ENCODE assay signal across 29 mouse cellular contexts in the genomic region with DNA sequence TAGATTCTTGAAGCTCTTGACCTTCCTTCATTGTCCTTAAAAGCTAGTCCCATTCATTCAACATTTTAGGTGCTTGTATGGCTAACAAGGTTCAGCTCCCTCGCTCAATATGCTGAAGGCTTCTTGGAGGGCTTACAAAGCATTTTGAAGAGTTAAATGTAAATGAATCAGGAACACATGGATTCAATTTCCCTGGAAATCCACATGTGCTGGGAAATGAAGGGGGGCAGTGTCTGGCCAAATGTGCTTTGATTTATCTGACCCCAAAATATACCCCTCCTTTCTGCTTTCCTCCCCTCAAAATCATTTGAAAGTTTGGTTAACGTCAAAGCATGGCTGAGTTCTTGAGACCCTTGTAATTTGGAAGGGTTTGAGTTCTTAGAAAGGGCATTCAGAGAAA.
DNase-seq lines count a peak whose midpoint lies in the region; ATAC-seq and TF ChIP-seq lines count a peak whose summit lies in the region.
"Had no signal": no experiment of that assay in that cellular context is flagged by ENCODE, and none has a peak within 500 bp of the region (broad histone marks: within the 10 kb centered on the region; RNA-seq: fewer than 3 reads in every experiment).

No protein-coding gene starts in this region.

- no peak for DNase-seq in neural tube, embryonic 11.5 days (ENCODE audit: low spot score)
- no peak for DNase-seq in neural tube, embryonic 10.5 days (ENCODE audit: extremely low spot score, low spot score)
- no peak for DNase-seq in limb, embryonic 10.5 days (ENCODE audit: low spot score)
- DNase-seq in mesoderm, embryonic 11.5 days (ENCODE audit: low read depth, low spot score): peak; percentile 39
- DNase-seq in left cerebral cortex, postnatal 14 days (ENCODE audit: low spot score in 2 of 2): no peak
- no peak for DNase-seq in stomach, postnatal 0 days (ENCODE audit: low spot score)
- DNase-seq in lung, adult 2 months: no peak
- DNase-seq: B cell, adult 2 months; cerebellum, adult 2 months; cerebellum, postnatal 25 days; gastrocnemius, postnatal 14 days; heart, postnatal 36 days; kidney, adult 11 months; left cerebral cortex, postnatal 4 days; liver, embryonic 13.5 days; lung, adult 18-20 months; lung, postnatal 10 days; right cerebral cortex, adult 18-20 months; spleen, adult 18-20 months had no signal

- no peaks in the 10 kb centered on the region for H3K36me3 ChIP-seq in neural tube, embryonic 11.5 days (ENCODE audit: control insufficient read depth, insufficient read depth, low read length)
- no peaks in the 10 kb centered on the region for H3K36me3 ChIP-seq in embryonic facial prominence, embryonic 12.5 days
- H3K36me3 ChIP-seq in limb, embryonic 10.5 days: no peaks in the 10 kb centered on the region
- H3K36me3 ChIP-seq in stomach, postnatal 0 days (ENCODE audit: control insufficient read depth, insufficient read depth, low read length): no peaks in the 10 kb centered on the region
- H3K36me3 ChIP-seq: forebrain, embryonic 12.5 days; heart, embryonic 15.5 days; liver, embryonic 13.5 days; midbrain, embryonic 15.5 days; neural tube, embryonic 12.5 days had no signal

- H3K4me2 ChIP-seq in neural tube, embryonic 11.5 days (ENCODE audit: low read depth): no peak overlapping the region
- H3K4me2 ChIP-seq in embryonic facial prominence, embryonic 12.5 days (replicated peaks): no peak overlapping the region
- H3K4me2 ChIP-seq in stomach, postnatal 0 days (replicated peaks; ENCODE audit: low read depth): no peak overlapping the region
- H3K4me2 ChIP-seq: forebrain, embryonic 12.5 days; heart, embryonic 15.5 days; hindbrain, embryonic 14.5 days; liver, embryonic 13.5 days; midbrain, embryonic 15.5 days; neural tube, embryonic 12.5 days had no signal

- intact Hi-C loops in left cerebral cortex, postnatal 14 days (cut with DNase I): loop anchor here (5.0 kb wide), 4 partner anchors 268 to 1072 kb away; no protein-coding TSS in a partner anchor

- no peak overlapping the region for H3K4me3 ChIP-seq in neural tube, embryonic 11.5 days (ENCODE audit: low read depth, low read length)
- no peak overlapping the region for H3K4me3 ChIP-seq in embryonic facial prominence, embryonic 12.5 days
- H3K4me3 ChIP-seq in limb, embryonic 10.5 days: no peak overlapping the region
- H3K4me3 ChIP-seq in stomach, postnatal 0 days (ENCODE audit: low read depth, low read length): no peak overlapping the region
- no peak overlapping the region for H3K4me3 ChIP-seq in lung, adult 2 months (replicated peaks; ENCODE audit: extremely low read depth, low read depth, low read length)
- H3K4me3 ChIP-seq: erythroblast, embryonic 14.5 days; forebrain, embryonic 12.5 days; heart, embryonic 15.5 days; layer of hippocampus, adult 2 months; liver, embryonic 13.5 days; midbrain, embryonic 15.5 days; neural tube, embryonic 12.5 days had no signal

- H3K9ac ChIP-seq in neural tube, embryonic 11.5 days (ENCODE audit: low read length): no peak overlapping the region
- H3K9ac ChIP-seq in embryonic facial prominence, embryonic 12.5 days: no peak overlapping the region
- H3K9ac ChIP-seq in stomach, postnatal 0 days (ENCODE audit: low read length): no peak overlapping the region
- H3K9ac ChIP-seq: forebrain, embryonic 12.5 days; heart, embryonic 15.5 days; hindbrain, embryonic 14.5 days; liver, embryonic 13.5 days; midbrain, embryonic 15.5 days; neural tube, embryonic 12.5 days had no signal

- 74% methylated on average over 2 of the region's 2 CpGs for WGBS in neural tube, embryonic 11.5 days
- 17% methylated on average over 2 of the region's 2 CpGs for WGBS in embryonic facial prominence, embryonic 12.5 days
- 22% methylated on average over 2 of the region's 2 CpGs for WGBS in limb, embryonic 10.5 days
- WGBS in stomach, postnatal 0 days: 73% methylated on average over 2 of the region's 2 CpGs
- 78% methylated on average over 2 of the region's 2 CpGs for WGBS in lung, adult 2 months

- H3K4me1 ChIP-seq in neural tube, embryonic 11.5 days (ENCODE audit: control insufficient read depth, insufficient read depth, low read length): no peaks in the 10 kb centered on the region
- peaks cover 15% of the 10 kb centered on the region for H3K4me1 ChIP-seq in embryonic facial prominence, embryonic 12.5 days
- peaks cover 35% of the 10 kb centered on the region for H3K4me1 ChIP-seq in limb, embryonic 10.5 days
- no peaks in the 10 kb centered on the region for H3K4me1 ChIP-seq in stomach, postnatal 0 days (replicated peaks; ENCODE audit: control insufficient read depth, insufficient read depth)
- H3K4me1 ChIP-seq in lung, adult 2 months (ENCODE audit: control insufficient read depth, insufficient read depth, low read length): no peaks in the 10 kb centered on the region
- H3K4me1 ChIP-seq: forebrain, embryonic 12.5 days; liver, embryonic 13.5 days; midbrain, embryonic 15.5 days; neural tube, embryonic 12.5 days had no signal

- TF ChIP-seq POLR2A in lung, adult 2 months (IDR thresholded peaks at IDR 0.05; ENCODE audit: borderline replicate concordance, extremely low read depth, low read depth, low read length): no peak

- TF ChIP-seq EP300 in stomach, postnatal 0 days (optimal IDR thresholded peaks at IDR 0.05): no peak

- no peaks in the 10 kb centered on the region for H3K9me3 ChIP-seq in neural tube, embryonic 11.5 days (ENCODE audit: control insufficient read depth, low read length)
- H3K9me3 ChIP-seq in embryonic facial prominence, embryonic 12.5 days: no peaks in the 10 kb centered on the region
- H3K9me3 ChIP-seq in limb, embryonic 10.5 days (replicated peaks): no peaks in the 10 kb centered on the region
- H3K9me3 ChIP-seq in stomach, postnatal 0 days (ENCODE audit: control insufficient read depth, low read length): no peaks in the 10 kb centered on the region
- H3K9me3 ChIP-seq: forebrain, embryonic 12.5 days; heart, embryonic 15.5 days; liver, embryonic 13.5 days; midbrain, embryonic 15.5 days; neural tube, embryonic 12.5 days had no signal

- H3K27ac ChIP-seq in neural tube, embryonic 11.5 days (ENCODE audit: low read depth, low read length): 0 out of 2 replicates have a peak overlapping the region, but pooled peaks have one; percentile 27
- peak overlapping the region; percentile 73; the same call in 1 of the 2 replicates for H3K27ac ChIP-seq in embryonic facial prominence, embryonic 12.5 days
- H3K27ac ChIP-seq in limb, embryonic 10.5 days: peak overlapping the region; percentile 75
- no peak overlapping the region for H3K27ac ChIP-seq in stomach, postnatal 0 days (replicated peaks)
- H3K27ac ChIP-seq: forebrain, embryonic 12.5 days; heart, embryonic 15.5 days; hindbrain, embryonic 14.5 days; layer of hippocampus, adult 2 months; liver, embryonic 13.5 days; macrophage; midbrain, embryonic 15.5 days; neural tube, embryonic 12.5 days had no signal

- no peaks in the 10 kb centered on the region for H3K27me3 ChIP-seq in neural tube, embryonic 11.5 days (ENCODE audit: control insufficient read depth, insufficient read depth, low read length)
- H3K27me3 ChIP-seq in embryonic facial prominence, embryonic 12.5 days: no peaks in the 10 kb centered on the region
- H3K27me3 ChIP-seq in limb, embryonic 10.5 days (ENCODE audit: low read depth, poor library complexity, severe bottlenecking): no peaks in the 10 kb centered on the region
- H3K27me3 ChIP-seq in stomach, postnatal 0 days (ENCODE audit: control insufficient read depth, insufficient read depth, low read length): no peaks in the 10 kb centered on the region
- H3K27me3 ChIP-seq: forebrain, embryonic 12.5 days; heart, embryonic 15.5 days; liver, embryonic 13.5 days; midbrain, embryonic 15.5 days; neural tube, embryonic 12.5 days had no signal

- no peak for TF ChIP-seq CTCF in stomach, postnatal 0 days (IDR thresholded peaks at IDR 0.05; ENCODE audit: low read depth)
- no peak for TF ChIP-seq CTCF in lung, adult 2 months (IDR thresholded peaks at IDR 0.05; ENCODE audit: insufficient read depth, low read length)

- no peak for ATAC-seq in neural tube, embryonic 11.5 days (ENCODE audit: insufficient read depth, low FRiP score, low TSS enrichment)
- peak; percentile 41; the same call in 1 of the 2 replicates for ATAC-seq in embryonic facial prominence, embryonic 12.5 days (ENCODE audit: insufficient number of reproducible peaks, insufficient read depth, low FRiP score, low TSS enrichment)
- ATAC-seq in stomach, postnatal 0 days (ENCODE audit: low FRiP score, low TSS enrichment): no peak
- ATAC-seq: inflammation-experienced regulatory T-cells, adult 6 months; midbrain, embryonic 15.5 days had no signal
